Mouse (Mus musculus) liver, embryonic 16.5 days (tissue): ENCODE measurements around the gene Abca16. TPM values are rescaled to one million over a fixed set of nuclear protein-coding genes. Genes with fewer than 3 reads are reported as not detected.

Source experiments
- ATAC-seq: fragments of 200-750 bp; cut with Nextera tagmentation; 2 replicates; pipeline ENCODE4 v1.8.0; 2017; ENCODE audit warnings: low read depth, mild to moderate bottlenecking, moderate number of reproducible peaks, moderate library complexity
- H3K27ac ChIP-seq: fragments of 300-500 bp; sonication (generic); 2 replicates; pipeline ENCODE4 v1.5.1; 2014; ENCODE audit warnings: mild to moderate bottlenecking, low read length
- H3K27me3 ChIP-seq: fragments of 300-500 bp; sonication (generic); 2 replicates; pipeline ENCODE4 v1.6.1; 2014; ENCODE audit warnings: low read depth, low read length, mixed read lengths; ENCODE audit not compliant: control insufficient read depth, insufficient read depth
- H3K36me3 ChIP-seq: fragments of 300-500 bp; sonication (generic); 2 replicates; pipeline ENCODE4 v1.6.1; 2014; ENCODE audit warnings: mild to moderate bottlenecking; ENCODE audit not compliant: control insufficient read depth, insufficient read depth
- H3K4me1 ChIP-seq: fragments of 300-500 bp; sonication (generic); 2 replicates; pipeline ENCODE4 v1.6.1; 2014; ENCODE audit warnings: low read depth, low read length, mixed read lengths; ENCODE audit not compliant: control insufficient read depth
- H3K4me2 ChIP-seq: fragments of 300-500 bp; sonication (generic); 2 replicates; pipeline ENCODE4 v1.6.1; 2014; ENCODE audit warnings: low read depth, low read length, mixed read lengths
- H3K4me3 ChIP-seq: fragments of 300-500 bp; sonication (generic); 2 replicates; pipeline ENCODE4 v1.5.1; 2014; ENCODE audit warnings: low read depth, mild to moderate bottlenecking, low read length
- H3K9ac ChIP-seq: fragments of 300-500 bp; sonication (generic); 2 replicates; pipeline ENCODE4 v1.6.1; 2014; ENCODE audit warnings: low read depth, low read length
- H3K9me3 ChIP-seq: fragments of 300-500 bp; sonication (generic); replicated peaks from 2 replicates; pipeline ENCODE4 v1.6.1; 2016; ENCODE audit warnings: low read length; ENCODE audit not compliant: control insufficient read depth
- WGBS: fragments of 180-500 bp; shearing (Covaris S2); extraction: QIAGEN DNeasy Blood & Tissue Kit; methylation state at CpG from one replicate; pipeline ENCODE4 v1.1.7; 2014; ENCODE audit not compliant: insufficient replicate concordance; 5-methylcytosine and 5-hydroxymethylcytosine counted together
- polyA plus RNA-seq: library from polyadenylated mRNA; unstranded; fragments of >200 nt; fragmentation: Nextera tagmentation; extraction: Ambion mirVana; gene quantifications from 2 replicates; pipeline ENCODE4 v1.2.1, GENCODE M21; 2015

The Abca16 gene
- polyA plus RNA-seq, 1 experiment from 2014 or later, result not detected

DNA sequence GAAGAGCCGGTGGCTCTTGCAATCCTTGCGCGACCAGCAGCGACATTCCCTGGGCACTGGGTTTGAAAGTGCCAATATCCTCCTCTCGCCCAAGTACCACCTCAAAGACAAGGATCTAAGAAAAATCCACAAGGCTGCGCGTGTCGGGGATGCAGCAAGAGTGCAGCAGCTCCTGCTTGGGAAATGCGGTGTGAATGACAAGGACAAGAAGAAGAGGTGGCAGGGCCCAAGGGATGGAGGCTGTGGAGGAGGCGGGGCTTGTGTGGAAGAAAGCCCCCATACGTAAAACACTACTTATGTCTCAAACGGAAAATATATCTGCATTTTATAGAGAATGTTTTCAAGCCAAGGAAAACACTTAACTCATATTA is 143.7 kb downstream of the Abca16 start:
- Histone ChIP-seq H3K9me3 (no peaks in the 10 kb centered on the region), H3K27ac (no peak overlapping the region), H3K27me3 (no peaks in the 10 kb centered on the region), H3K36me3 (no peaks in the 10 kb centered on the region), H3K4me3 (no peak overlapping the region), H3K9ac (no peak overlapping the region), H3K4me2 (no peak overlapping the region), H3K4me1 (no peaks in the 10 kb centered on the region)
- WGBS, result 50% methylated on average over 12 of the region's 12 CpGs
- ATAC-seq, result no peak

- ATAC-seq, result no peak
- H3K9ac ChIP-seq, result no peak overlapping the region
- WGBS, result 50% methylated on average over 8 of the region's 8 CpGs
- H3K27me3 ChIP-seq, result no peaks in the 10 kb centered on the region
- no peaks in the 10 kb centered on the region; the same call in 1 of the 2 replicates for H3K9me3 ChIP-seq
- H3K36me3 ChIP-seq, result no peaks in the 10 kb centered on the region
- H3K27ac ChIP-seq, result no peak overlapping the region
- H3K4me1 ChIP-seq, result no peaks in the 10 kb centered on the region
- H3K4me2 ChIP-seq, result no peak overlapping the region
- no peak overlapping the region for H3K4me3 ChIP-seq
Observed at GRCm38 (mm10) chr7:120567366-120567765, 157.9 kb downstream of the Abca16 start.

DNA sequence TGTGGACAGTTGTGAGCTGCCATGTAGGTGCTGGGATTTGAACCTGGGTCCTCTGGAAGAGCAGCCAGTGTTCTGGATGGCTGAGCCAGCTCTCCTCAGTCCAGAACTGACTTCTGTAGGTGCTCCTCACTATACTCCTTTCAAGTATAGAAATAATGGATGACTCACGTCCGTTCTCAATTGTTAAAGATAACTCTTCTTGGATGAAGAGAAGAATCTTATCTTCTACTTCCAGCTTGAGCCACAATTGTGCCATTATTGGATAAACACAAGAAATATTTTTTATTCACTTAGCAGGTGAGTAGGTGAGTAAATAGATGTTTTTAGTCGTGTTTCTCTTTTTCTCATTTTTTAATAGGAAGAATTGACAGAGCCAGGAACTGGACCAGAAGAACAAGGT is 167.1 kb downstream of the Abca16 start:
- no peaks in the 10 kb centered on the region for H3K4me1 ChIP-seq
- H3K36me3 ChIP-seq, result no peaks in the 10 kb centered on the region
- no peaks in the 10 kb centered on the region for H3K9me3 ChIP-seq
- H3K27ac ChIP-seq, result no peak overlapping the region
- 43% methylated on average over 3 of the region's 3 CpGs for WGBS
- H3K4me3 ChIP-seq, result no peak overlapping the region
- ATAC-seq, result no peak
- no peak overlapping the region for H3K4me2 ChIP-seq
- no peaks in the 10 kb centered on the region for H3K27me3 ChIP-seq
- H3K9ac ChIP-seq, result no peak overlapping the region

Other genes with a start within 250 kb of the Abca16 start
- 2.2 and 2.3 TPM in 2 replicates for gene Anks4b, start 235.8 kb upstream of the Abca16 start, polyA plus RNA-seq
- gene Crym, start 207.5 kb upstream of the Abca16 start, polyA plus RNA-seq, result 0.48 and 0.55 TPM in 2 replicates
- gene Abca14, start 205.7 kb upstream of the Abca16 start, polyA plus RNA-seq, result 0.02 and 0.04 TPM in 2 replicates
- not detected in 2 replicates for gene Abca15, start 81.0 kb upstream of the Abca16 start, polyA plus RNA-seq
- gene Uqcrc2, start 225.5 kb downstream of the Abca16 start, polyA plus RNA-seq, result 119 and 127 TPM in 2 replicates